Mouse (Mus musculus) intestine, embryonic 14.5 days (tissue): ENCODE data around the gene Tas2r135. TPM values are rescaled to one million over a fixed set of nuclear protein-coding genes. Genes with fewer than 3 reads are reported as not detected.
A peak's percentile ranks its signal among the peaks of the same experiment; 100 is the strongest.

Experiments
- ATAC-seq: fragments of 200-750 bp; cut with Nextera tagmentation; replicated peaks from 2 replicates; pipeline ENCODE4 v1.8.0; 2017; ENCODE audit warnings: low read depth, moderate number of reproducible peaks, moderate TSS enrichment, moderate library complexity; ENCODE audit not compliant: low FRiP score, low TSS enrichment
- DNase-seq: peaks from one replicate; pipeline ENCODE4 v3.0.0-alpha.2; 2018; ENCODE audit warnings: low spot score
- H3K27ac ChIP-seq: fragments of 300-500 bp; sonication (generic); 2 replicates; pipeline ENCODE4 v1.5.1; 2014; ENCODE audit warnings: low read depth, mild to moderate bottlenecking, control low read depth
- H3K27me3 ChIP-seq: fragments of 300-500 bp; sonication (generic); replicated peaks from 2 replicates; pipeline ENCODE4 v1.6.1; 2014; ENCODE audit warnings: low read length, control low read depth; ENCODE audit not compliant: control insufficient read depth, insufficient read depth
- H3K36me3 ChIP-seq: fragments of 300-500 bp; sonication (generic); 2 replicates; pipeline ENCODE4 v1.6.1; 2014; ENCODE audit warnings: low read length, control low read depth; ENCODE audit not compliant: control insufficient read depth, insufficient read depth
- H3K4me1 ChIP-seq: fragments of 300-500 bp; sonication (generic); replicated peaks from 2 replicates; pipeline ENCODE4 v1.6.1; 2014; ENCODE audit warnings: low read length, control low read depth, mixed read lengths; ENCODE audit not compliant: control insufficient read depth, insufficient read depth
- H3K4me2 ChIP-seq: fragments of 300-500 bp; sonication (generic); 2 replicates; pipeline ENCODE4 v1.6.1; 2014; ENCODE audit warnings: low read length
- H3K4me3 ChIP-seq: fragments of 300-500 bp; sonication (generic); 2 replicates; pipeline ENCODE4 v1.5.1; 2014; ENCODE audit warnings: low read depth, low read length, control low read depth, mixed read lengths
- H3K9ac ChIP-seq: fragments of 300-500 bp; sonication (generic); 2 replicates; pipeline ENCODE4 v1.6.1; 2014; ENCODE audit warnings: mild to moderate bottlenecking, low read length
- H3K9me3 ChIP-seq: fragments of 300-500 bp; sonication (generic); 2 replicates; pipeline ENCODE4 v1.6.1; 2016; ENCODE audit warnings: low read length, control low read depth; ENCODE audit not compliant: control insufficient read depth
- WGBS: fragments of 180-500 bp; shearing (Covaris S2); extraction: QIAGEN DNeasy Blood & Tissue Kit; methylation state at CpG from one replicate; pipeline ENCODE4 v1.1.7; 2014; 5-methylcytosine and 5-hydroxymethylcytosine counted together
- polyA plus RNA-seq: library from polyadenylated mRNA; unstranded; fragments of >200 nt; fragmentation: Nextera tagmentation; extraction: Ambion mirVana; gene quantifications from 2 replicates; pipeline ENCODE4 v1.2.1, GENCODE M21; 2014

Tas2r135 gene
- polyA plus RNA-seq, 1 experiment from 2014 or later: 0.16 TPM

DNA sequence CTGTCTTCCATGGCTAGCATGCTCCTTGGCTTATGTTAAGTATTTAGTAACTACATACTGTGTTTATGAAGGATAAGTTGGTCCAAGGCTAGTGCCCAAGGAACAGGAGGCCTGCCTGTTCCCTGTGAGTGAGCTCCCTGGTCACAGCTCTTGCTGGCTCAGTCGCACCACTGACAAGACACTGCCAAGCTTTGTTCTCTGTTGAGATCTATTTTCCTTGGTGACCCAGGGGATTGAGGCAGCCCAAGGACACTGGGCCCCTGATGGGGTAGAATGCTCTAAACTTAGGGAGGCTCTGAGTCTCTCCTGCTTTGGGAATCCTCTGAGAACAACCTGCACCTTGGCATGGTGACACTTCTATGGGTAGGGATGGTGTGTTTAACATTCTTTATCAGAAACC lies 43.2 kb upstream of the Tas2r135 start:
- Histone ChIP-seq H3K9me3 (no peaks in the 10 kb centered on the region), H3K27ac (no peak overlapping the region), H3K27me3 (no peaks in the 10 kb centered on the region), H3K4me1 (peaks cover 4% of the 10 kb centered on the region; the same call in 1 of the 2 replicates), H3K4me2 (no peak overlapping the region), H3K4me3 (no peak overlapping the region), H3K36me3 (peaks cover 49% of the 10 kb centered on the region), H3K9ac (no peak overlapping the region)
- no peak for ATAC-seq
- no peak for DNase-seq
- 80% methylated on average over 1 of the region's 1 CpGs for WGBS

- H3K4me3 ChIP-seq: no peak overlapping the region
- H3K27me3 ChIP-seq: no peaks in the 10 kb centered on the region
- H3K9ac ChIP-seq: no peak overlapping the region
- peaks cover 4% of the 10 kb centered on the region; the same call in 1 of the 2 replicates for H3K4me1 ChIP-seq
- H3K4me2 ChIP-seq: no peak overlapping the region
- ATAC-seq (no peak), DNase-seq (no peak)
- WGBS: 75% methylated on average over 1 of the region's 1 CpGs
- H3K27ac ChIP-seq: no peak overlapping the region
- peaks cover 44% of the 10 kb centered on the region for H3K36me3 ChIP-seq
- H3K9me3 ChIP-seq: no peaks in the 10 kb centered on the region
Measured at GRCm38 (mm10) chr6:42362497-42362896, 42.7 kb upstream of the Tas2r135 start.

DNA sequence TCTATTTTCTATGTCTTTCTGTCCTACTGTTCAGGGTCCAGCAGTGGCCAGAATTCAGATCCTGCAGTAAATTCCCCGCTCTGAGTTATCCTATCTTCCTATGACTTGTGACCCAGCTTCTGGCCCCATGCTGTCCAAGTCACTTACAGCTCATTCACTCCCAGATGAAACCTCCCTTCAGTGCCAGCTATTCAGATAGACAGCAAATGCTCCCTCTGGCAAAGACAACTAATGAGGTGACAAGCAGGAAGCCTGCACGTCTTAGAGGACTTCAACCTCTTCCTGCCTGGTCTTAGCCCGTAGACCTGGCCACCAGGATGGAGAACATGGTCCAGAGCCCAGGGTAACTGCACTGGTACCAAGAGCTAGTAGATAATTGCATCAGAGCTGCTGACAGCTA lies 42.3 kb upstream of the Tas2r135 start:
- WGBS: 62% methylated on average over 3 of the region's 3 CpGs
- Histone ChIP-seq H3K4me3 (no peak overlapping the region), H3K4me2 (no peak overlapping the region), H3K4me1 (peaks cover 4% of the 10 kb centered on the region; the same call in 1 of the 2 replicates), H3K36me3 (peaks cover 40% of the 10 kb centered on the region), H3K27me3 (no peaks in the 10 kb centered on the region), H3K27ac (no peak overlapping the region), H3K9ac (no peak overlapping the region), H3K9me3 (no peaks in the 10 kb centered on the region)
- ATAC-seq: no peak
- DNase-seq: no peak

- no peak overlapping the region for H3K4me2 ChIP-seq
- no peak overlapping the region for H3K9ac ChIP-seq
- no peak for DNase-seq
- H3K27ac ChIP-seq: no peak overlapping the region
- no peak for ATAC-seq
- peaks cover 3% of the 10 kb centered on the region; the same call in 1 of the 2 replicates for H3K4me1 ChIP-seq
- 86% methylated on average over 4 of the region's 4 CpGs for WGBS
- H3K9me3 ChIP-seq: no peaks in the 10 kb centered on the region
- no peaks in the 10 kb centered on the region for H3K27me3 ChIP-seq
- peaks cover 29% of the 10 kb centered on the region for H3K36me3 ChIP-seq
- H3K4me3 ChIP-seq: no peak overlapping the region
Measured at GRCm38 (mm10) chr6:42364066-42364465, 41.2 kb upstream of the Tas2r135 start.

- no peak overlapping the region for H3K4me2 ChIP-seq
- H3K9me3 ChIP-seq: no peaks in the 10 kb centered on the region
- no peak overlapping the region for H3K4me3 ChIP-seq
- no peak overlapping the region for H3K27ac ChIP-seq
- H3K4me1 ChIP-seq: no peaks in the 10 kb centered on the region
- H3K27me3 ChIP-seq: no peaks in the 10 kb centered on the region
- no peak overlapping the region for H3K9ac ChIP-seq
- H3K36me3 ChIP-seq: peaks cover 23% of the 10 kb centered on the region
- WGBS: 90% methylated on average over 15 of the region's 15 CpGs
- no peak for DNase-seq
- ATAC-seq: no peak
Measured at GRCm38 (mm10) chr6:42364607-42365006, 40.6 kb upstream of the Tas2r135 start.

GRCm38 (mm10) chr6:42365215-42365614 lies 40.0 kb upstream of the Tas2r135 start:
- ATAC-seq (no peak), DNase-seq (no peak)
- 88% methylated on average over 6 of the region's 6 CpGs for WGBS
- H3K4me1 ChIP-seq: no peaks in the 10 kb centered on the region
- peaks cover 18% of the 10 kb centered on the region for H3K36me3 ChIP-seq
- no peak overlapping the region for H3K9ac ChIP-seq
- no peak overlapping the region for H3K4me2 ChIP-seq
- H3K4me3 ChIP-seq: no peak overlapping the region
- H3K27ac ChIP-seq: no peak overlapping the region
- H3K27me3 ChIP-seq: no peaks in the 10 kb centered on the region
- no peaks in the 10 kb centered on the region for H3K9me3 ChIP-seq

DNA sequence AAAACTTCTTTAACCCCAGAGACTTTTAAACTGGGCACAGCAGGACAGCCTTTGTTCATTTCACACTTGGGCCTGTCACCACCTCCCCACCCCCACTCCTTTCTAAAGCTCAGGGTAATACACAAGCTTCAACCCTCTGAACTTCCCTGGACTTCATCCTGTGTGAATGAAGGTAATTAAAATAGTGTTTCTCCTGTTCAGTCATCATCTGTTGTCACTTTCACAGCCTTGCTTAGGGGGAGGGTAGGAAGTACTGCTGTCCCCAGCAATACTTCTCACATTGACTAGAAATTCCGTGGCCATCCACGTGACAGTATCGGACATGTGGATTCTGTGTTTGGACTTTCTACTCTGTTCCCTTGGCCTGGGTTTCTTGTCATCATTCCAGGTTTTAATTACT lies 35.4 kb upstream of the Tas2r135 start:
- H3K9ac ChIP-seq: no peak overlapping the region
- no peak for ATAC-seq
- no peaks in the 10 kb centered on the region for H3K9me3 ChIP-seq
- H3K27ac ChIP-seq: no peak overlapping the region
- H3K4me3 ChIP-seq: no peak overlapping the region
- no peak overlapping the region for H3K4me2 ChIP-seq
- 22% methylated on average over 3 of the region's 3 CpGs for WGBS
- H3K27me3 ChIP-seq: no peaks in the 10 kb centered on the region
- H3K4me1 ChIP-seq: peaks cover 12% of the 10 kb centered on the region; the same call in 1 of the 2 replicates
- no peaks in the 10 kb centered on the region for H3K36me3 ChIP-seq
- DNase-seq: no peak

DNA sequence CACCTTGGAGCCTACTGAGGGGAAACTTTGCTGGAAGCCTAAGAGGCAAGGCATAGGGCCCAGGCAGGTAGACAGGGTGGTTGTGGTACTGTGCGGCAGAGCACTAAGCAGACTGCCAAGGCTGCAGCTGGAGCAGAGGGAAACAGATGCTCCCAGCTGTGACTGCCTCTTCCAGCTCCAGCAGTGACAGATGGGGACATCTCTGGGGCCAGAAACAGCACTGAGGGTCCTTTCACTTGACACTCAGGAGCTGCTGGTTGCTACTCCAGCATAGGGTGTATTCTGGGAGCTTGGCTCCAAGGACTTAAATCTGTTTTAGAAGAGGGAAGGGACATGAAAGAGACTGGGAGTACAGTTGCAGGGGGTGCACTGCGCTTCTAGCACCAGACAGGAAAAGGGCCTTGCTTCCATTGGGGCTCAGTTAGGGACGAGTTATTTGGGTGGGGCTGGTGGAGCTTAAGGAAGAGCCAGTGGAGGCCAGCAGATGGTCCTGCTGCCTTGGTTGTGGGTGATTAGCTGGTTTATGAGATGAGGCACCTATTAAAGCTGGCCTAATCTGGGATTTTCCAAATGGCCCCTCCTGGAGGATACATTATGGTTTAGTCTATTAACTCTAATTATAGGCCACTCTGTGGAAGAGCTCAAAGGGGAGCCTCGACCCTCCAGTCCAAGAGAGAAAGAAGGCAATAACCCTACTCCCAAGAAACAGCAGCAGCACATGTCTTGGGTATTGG lies 34.4 kb upstream of the Tas2r135 start:
- H3K4me3 ChIP-seq: no peak overlapping the region
- H3K4me1 ChIP-seq: peaks cover 12% of the 10 kb centered on the region; the same call in 1 of the 2 replicates
- no peaks in the 10 kb centered on the region for H3K27me3 ChIP-seq
- ATAC-seq (no peak), DNase-seq (no peak)
- no peak overlapping the region for H3K4me2 ChIP-seq
- 50% methylated on average over 4 of the region's 4 CpGs for WGBS
- no peak overlapping the region for H3K27ac ChIP-seq
- H3K9ac ChIP-seq: no peak overlapping the region
- no peaks in the 10 kb centered on the region for H3K36me3 ChIP-seq
- H3K9me3 ChIP-seq: no peaks in the 10 kb centered on the region

DNA sequence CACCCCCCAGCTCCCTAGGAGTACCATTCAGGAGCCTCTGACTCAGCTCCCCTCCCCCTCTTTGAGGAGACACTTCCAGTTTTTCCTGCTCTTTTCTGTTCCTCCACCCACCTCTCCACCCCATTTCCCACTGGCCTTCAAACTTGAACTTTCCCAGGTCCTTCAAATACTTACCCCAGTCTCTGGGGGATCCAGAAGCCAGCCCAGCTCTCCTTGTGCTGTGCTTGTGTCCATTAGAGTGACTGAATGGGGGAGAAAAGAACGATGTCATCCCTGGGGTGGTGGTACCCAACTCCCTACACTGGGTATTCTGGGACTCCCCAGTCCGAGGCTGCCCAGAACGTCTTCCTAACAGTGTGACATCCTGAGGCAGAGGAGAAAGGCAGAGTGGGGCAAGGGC lies 33.2 kb upstream of the Tas2r135 start:
- Histone ChIP-seq H3K27ac (no peak overlapping the region), H3K9ac (no peak overlapping the region), H3K27me3 (no peaks in the 10 kb centered on the region), H3K4me3 (no peak overlapping the region), H3K36me3 (no peaks in the 10 kb centered on the region), H3K9me3 (no peaks in the 10 kb centered on the region), H3K4me2 (peak overlapping the region; percentile 60), H3K4me1 (peaks cover 12% of the 10 kb centered on the region; the same call in 1 of the 2 replicates)
- no peak for DNase-seq
- peak; percentile 9; the same call in 1 of the 2 replicates for ATAC-seq
- WGBS: 10% methylated on average over 3 of the region's 3 CpGs
